23 mouse cellular contexts compared by ENCODE assay signal in genomic region chr8:95607210-95607609, GRCm38 (mm10). TPM values are rescaled to one million over a fixed set of nuclear protein-coding genes. Genes with fewer than 3 reads are reported as not detected.
DNase-seq lines count a peak whose midpoint lies in the region; ATAC-seq and TF ChIP-seq lines count a peak whose summit lies in the region.
"Had no signal": no experiment of that assay in that cellular context is flagged by ENCODE, and none has a peak within 500 bp of the region (broad histone marks: within the 10 kb centered on the region; RNA-seq: fewer than 3 reads in every experiment).

No protein-coding gene starts in this region.

- intact Hi-C loops in left cerebral cortex, postnatal 4 days (cut with DNase I) = no loop called here
- intact Hi-C loops in gastrocnemius, adult 2 months (cut with DNase I) = no loop called here

- H3K4me3 ChIP-seq in heart, embryonic 11.5 days (ENCODE audit: low read depth, low read length) = no peak overlapping the region
- H3K4me3 ChIP-seq in cortical plate, adult 2 months (ENCODE audit: insufficient read depth, low read length) = no peak overlapping the region
- H3K4me3 ChIP-seq in gastrocnemius, adult 2 months = no peak overlapping the region
- H3K4me3 ChIP-seq in forebrain, embryonic 13.5 days = no peak overlapping the region
- H3K4me3 ChIP-seq: embryonic facial prominence, embryonic 13.5 days; forebrain, embryonic 12.5 days; limb, embryonic 12.5 days; midbrain, embryonic 13.5 days; stomach, embryonic 15.5 days had no signal

- H3K27ac ChIP-seq in heart, embryonic 11.5 days (ENCODE audit: low read depth, low read length) = peak overlapping the region; percentile 58; the same call in 1 of the 2 replicates
- H3K27ac ChIP-seq in cortical plate, adult 2 months (ENCODE audit: insufficient read depth, low read length) = peak overlapping the region; percentile 2; the same call in 1 of the 2 replicates
- no peak overlapping the region for H3K27ac ChIP-seq in gastrocnemius, adult 2 months
- no peak overlapping the region for H3K27ac ChIP-seq in forebrain, embryonic 13.5 days
- H3K27ac ChIP-seq: embryonic facial prominence, embryonic 13.5 days; forebrain, embryonic 12.5 days; hindbrain, embryonic 14.5 days; limb, embryonic 12.5 days; midbrain, embryonic 13.5 days; stomach, embryonic 15.5 days had no signal

- no peak overlapping the region for H3K9ac ChIP-seq in heart, embryonic 11.5 days (ENCODE audit: low read depth, low read length)
- no peak overlapping the region for H3K9ac ChIP-seq in forebrain, embryonic 13.5 days
- H3K9ac ChIP-seq: embryonic facial prominence, embryonic 13.5 days; forebrain, embryonic 12.5 days; hindbrain, embryonic 14.5 days; limb, embryonic 12.5 days; midbrain, embryonic 13.5 days; stomach, embryonic 15.5 days had no signal

- ATAC-seq in heart, embryonic 11.5 days (replicated peaks; ENCODE audit: insufficient number of reproducible peaks, low FRiP score, low TSS enrichment) = no peak
- no peak for ATAC-seq in forebrain, embryonic 13.5 days
- ATAC-seq: intestine, postnatal 0 days; midbrain, embryonic 13.5 days had no signal

- H3K9me3 ChIP-seq in heart, embryonic 11.5 days (replicated peaks; ENCODE audit: control insufficient read depth, low read length) = no peaks in the 10 kb centered on the region
- H3K9me3 ChIP-seq in forebrain, embryonic 13.5 days (replicated peaks) = no peaks in the 10 kb centered on the region
- H3K9me3 ChIP-seq: embryonic facial prominence, embryonic 13.5 days; forebrain, embryonic 12.5 days; limb, embryonic 12.5 days; midbrain, embryonic 13.5 days; stomach, embryonic 15.5 days had no signal

- H3K4me1 ChIP-seq in heart, embryonic 11.5 days (ENCODE audit: control insufficient read depth, insufficient read depth, low read length) = 0 out of 2 replicates have a peak, but pooled peaks cover 2% of the 10 kb centered on the region
- H3K4me1 ChIP-seq in cortical plate, adult 2 months (ENCODE audit: control insufficient read depth, insufficient read depth, low read length) = peaks cover 3% of the 10 kb centered on the region; the same call in 1 of the 2 replicates
- 0 out of 2 replicates have a peak, but pooled peaks cover 4% of the 10 kb centered on the region for H3K4me1 ChIP-seq in forebrain, embryonic 13.5 days
- H3K4me1 ChIP-seq: embryonic facial prominence, embryonic 13.5 days; limb, embryonic 12.5 days; stomach, embryonic 15.5 days had no signal

- WGBS in heart, embryonic 11.5 days (ENCODE audit: insufficient replicate concordance) = 47% methylated on average over 9 of the region's 9 CpGs
- 51% methylated on average over 9 of the region's 9 CpGs for WGBS in forebrain, embryonic 13.5 days

- no peak for TF ChIP-seq CTCF in cortical plate, adult 2 months (IDR thresholded peaks at IDR 0.05; ENCODE audit: extremely low read depth, insufficient read depth, low read length)
- no peak for TF ChIP-seq CTCF in gastrocnemius, adult 2 months (IDR thresholded peaks at IDR 0.05)

- H3K4me2 ChIP-seq in heart, embryonic 11.5 days = no peak overlapping the region
- H3K4me2 ChIP-seq in forebrain, embryonic 13.5 days = no peak overlapping the region
- H3K4me2 ChIP-seq: embryonic facial prominence, embryonic 13.5 days; forebrain, embryonic 12.5 days; hindbrain, embryonic 14.5 days; limb, embryonic 12.5 days; midbrain, embryonic 13.5 days; stomach, embryonic 15.5 days had no signal

- no peaks in the 10 kb centered on the region for H3K27me3 ChIP-seq in heart, embryonic 11.5 days (ENCODE audit: control insufficient read depth, insufficient read depth, low read length)
- no peaks in the 10 kb centered on the region for H3K27me3 ChIP-seq in forebrain, embryonic 13.5 days
- H3K27me3 ChIP-seq: limb, embryonic 12.5 days; midbrain, embryonic 13.5 days; stomach, embryonic 15.5 days had no signal

- no peak for DNase-seq in heart, adult 8-10 months (ENCODE audit: low spot score)
- peak; percentile 58 for DNase-seq in left cerebral cortex, adult 11 months (ENCODE audit: low spot score)
- DNase-seq in left cerebral cortex, postnatal 4 days = no peak
- DNase-seq in left cerebral cortex, adult 9 months (ENCODE audit: low spot score in 2 of 2) = peak; percentile 49 to 66
- no peak for DNase-seq in gastrocnemius, adult 2 months
- DNase-seq: cerebellum, postnatal 14 days; kidney, postnatal 14 days; lung, adult 18-20 months; lung, postnatal 4 days; thymus, postnatal 4 days had no signal

- H3K36me3 ChIP-seq in heart, embryonic 11.5 days (ENCODE audit: control insufficient read depth, insufficient read depth, low read length) = no peaks in the 10 kb centered on the region
- no peaks in the 10 kb centered on the region for H3K36me3 ChIP-seq in forebrain, embryonic 13.5 days (ENCODE audit: poor library complexity, severe bottlenecking)
- H3K36me3 ChIP-seq: embryonic facial prominence, embryonic 13.5 days; forebrain, embryonic 12.5 days; limb, embryonic 12.5 days; midbrain, embryonic 13.5 days; stomach, embryonic 15.5 days had no signal

- no peak for TF ChIP-seq POLR2A in cortical plate, adult 2 months (IDR thresholded peaks at IDR 0.05; ENCODE audit: extremely low read depth, insufficient read depth, low read length)

RNA-seq across cellular contexts. Expression of gene Gins3, which starts 26.0 kb away (rescaled TPM):
- polyA plus RNA-seq in heart, embryonic 11.5 days (2014; fragmentation: Nextera tagmentation; extraction: Ambion mirVana) = 19.5 and 20.1 TPM in 2 replicates
- total RNA-seq in heart, adult 8-10 months (2022) = 1 to 10 TPM in 3 of 4 experiments, under 1 TPM in 1; 0.71 to 1.9 (median 1.3) TPM
- total RNA-seq in left cerebral cortex, postnatal 4 days (2021) = 1 to 10 TPM; 1.7 to 1.8 TPM
- polyA plus RNA-seq in cortical plate, adult 2 months (2012; rRNA removed) = 1.6 and 1.8 TPM in 2 replicates
- under 1 TPM; 0.41 to 0.64 TPM for total RNA-seq in gastrocnemius, adult 2 months (2021)
- polyA plus RNA-seq in forebrain, embryonic 13.5 days (2015; fragmentation: Nextera tagmentation; extraction: Ambion mirVana) = 19.4 and 21.3 TPM in 2 replicates

RNA-seq across cellular contexts. Expression of gene Prss54, which starts 31.1 kb away (rescaled TPM):
- not detected in 2 replicates for polyA plus RNA-seq in heart, embryonic 11.5 days (2014; fragmentation: Nextera tagmentation; extraction: Ambion mirVana)
- total RNA-seq in heart, adult 8-10 months (2022) = not detected
- not detected for total RNA-seq in left cerebral cortex, postnatal 4 days (2021)
- polyA plus RNA-seq in cortical plate, adult 2 months (2012; rRNA removed) = 0.19 TPM in 2 replicates
- not detected for total RNA-seq in gastrocnemius, adult 2 months (2021)
- not detected in 2 replicates for polyA plus RNA-seq in forebrain, embryonic 13.5 days (2015; fragmentation: Nextera tagmentation; extraction: Ambion mirVana)
- total RNA-seq: adrenal gland, adult 18-20 months; gastrocnemius, postnatal 4 days had no signal
- polyA plus RNA-seq: embryonic facial prominence, embryonic 13.5 days; forebrain, embryonic 12.5 days; hindbrain, embryonic 14.5 days; intestine, postnatal 0 days; limb, embryonic 12.5 days; midbrain, embryonic 13.5 days; small intestine, adult 2 months; stomach, embryonic 15.5 days had no signal

Comparison
In these comparisons a context has a peak if more than half of its experiments do, and no peak if none do; other contexts are left out.
1. DNase-seq: peak in left cerebral cortex, adult 11 months (single experiment) and left cerebral cortex, adult 9 months (2 of 2); none in heart, adult 8-10 months (single experiment), left cerebral cortex, postnatal 4 days (single experiment) and gastrocnemius, adult 2 months (single experiment).
2. H3K27ac ChIP-seq: peak in heart, embryonic 11.5 days (single experiment) and cortical plate, adult 2 months (single experiment); none in gastrocnemius, adult 2 months (single experiment) and forebrain, embryonic 13.5 days (single experiment).